Mouse (Mus musculus) forebrain, embryonic 15.5 days (tissue): ENCODE data around the gene Slc5a6. TPM values are rescaled to one million over a fixed set of nuclear protein-coding genes. Genes with fewer than 3 reads are reported as not detected.

ENCODE experiments used
- ATAC-seq: fragments of 200-750 bp; cut with Nextera tagmentation; replicated peaks from 2 replicates; pipeline ENCODE4 v1.8.0; 2017; ENCODE audit warnings: mild to moderate bottlenecking, moderate TSS enrichment, moderate library complexity
- H3K27ac ChIP-seq: fragments of 300-500 bp; sonication (generic); replicated peaks from 2 replicates; pipeline ENCODE4 v1.5.1; 2015; ENCODE audit warnings: mild to moderate bottlenecking, inconsistent platforms
- H3K27me3 ChIP-seq: fragments of 300-500 bp; sonication (generic); 2 replicates; pipeline ENCODE4 v1.6.1; 2015; ENCODE audit warnings: inconsistent platforms
- H3K36me3 ChIP-seq: fragments of 300-500 bp; sonication (generic); 2 replicates; pipeline ENCODE4 v1.6.1; 2015; ENCODE audit warnings: mild to moderate bottlenecking, inconsistent platforms
- H3K4me1 ChIP-seq: fragments of 300-500 bp; sonication (generic); 2 replicates; pipeline ENCODE4 v1.6.1; 2015; ENCODE audit warnings: inconsistent platforms
- H3K4me2 ChIP-seq: fragments of 300-500 bp; sonication (generic); replicated peaks from 2 replicates; pipeline ENCODE4 v1.6.1; 2015; ENCODE audit warnings: mild to moderate bottlenecking, inconsistent platforms
- H3K4me3 ChIP-seq: fragments of 300-500 bp; sonication (generic); 2 replicates; pipeline ENCODE4 v1.5.1; 2015; ENCODE audit warnings: mild to moderate bottlenecking, inconsistent platforms
- H3K9ac ChIP-seq: fragments of 300-500 bp; sonication (generic); replicated peaks from 2 replicates; pipeline ENCODE4 v1.6.1; 2015; ENCODE audit warnings: mild to moderate bottlenecking, inconsistent platforms
- H3K9me3 ChIP-seq: fragments of 300-500 bp; sonication (generic); 2 replicates; pipeline ENCODE4 v1.6.1; 2016; ENCODE audit warnings: inconsistent platforms
- WGBS: fragments of 180-500 bp; shearing (Covaris S2); methylation state at CpG from one replicate; pipeline ENCODE4 v1.1.7; 2015; ENCODE audit warnings: mixed read lengths; 5-methylcytosine and 5-hydroxymethylcytosine counted together
- polyA plus RNA-seq: library from polyadenylated mRNA; unstranded; fragments of >200 nt; fragmentation: Nextera tagmentation; extraction: Ambion mirVana; gene quantifications from 2 replicates; pipeline ENCODE4 v1.2.1, GENCODE M21; 2015

Slc5a6 gene
- polyA plus RNA-seq, 1 experiment from 2014 or later, result 16.0 TPM

- H3K9ac ChIP-seq, result no peak overlapping the region
- H3K27me3 ChIP-seq, result no peaks in the 10 kb centered on the region
- peaks cover 2% of the 10 kb centered on the region for H3K36me3 ChIP-seq
- 0 out of 2 replicates have a peak, but pooled peaks have one; percentile 12 for ATAC-seq
- H3K4me1 ChIP-seq, result no peaks in the 10 kb centered on the region; the same call in 1 of the 2 replicates
- H3K4me2 ChIP-seq, result no peak overlapping the region
- H3K27ac ChIP-seq, result no peak overlapping the region
- H3K4me3 ChIP-seq, result no peak overlapping the region
- 38% methylated on average over 12 of the region's 12 CpGs for WGBS
- H3K9me3 ChIP-seq, result no peaks in the 10 kb centered on the region
Measured at GRCm38 (mm10) chr5:31082935-31083625, 34.4 kb upstream of the Slc5a6 start.

- Histone ChIP-seq H3K36me3 (peaks cover 8% of the 10 kb centered on the region), H3K27me3 (no peaks in the 10 kb centered on the region), H3K9ac (no peak overlapping the region), H3K4me1 (no peaks in the 10 kb centered on the region; the same call in 1 of the 2 replicates), H3K4me2 (no peak overlapping the region), H3K4me3 (no peak overlapping the region), H3K9me3 (no peaks in the 10 kb centered on the region), H3K27ac (no peak overlapping the region)
- ATAC-seq, result peak; percentile 47; the same call in 1 of the 2 replicates
- 14% methylated on average over 5 of the region's 5 CpGs for WGBS
Measured at GRCm38 (mm10) chr5:31082355-31082754, 33.6 kb upstream of the Slc5a6 start.

DNA sequence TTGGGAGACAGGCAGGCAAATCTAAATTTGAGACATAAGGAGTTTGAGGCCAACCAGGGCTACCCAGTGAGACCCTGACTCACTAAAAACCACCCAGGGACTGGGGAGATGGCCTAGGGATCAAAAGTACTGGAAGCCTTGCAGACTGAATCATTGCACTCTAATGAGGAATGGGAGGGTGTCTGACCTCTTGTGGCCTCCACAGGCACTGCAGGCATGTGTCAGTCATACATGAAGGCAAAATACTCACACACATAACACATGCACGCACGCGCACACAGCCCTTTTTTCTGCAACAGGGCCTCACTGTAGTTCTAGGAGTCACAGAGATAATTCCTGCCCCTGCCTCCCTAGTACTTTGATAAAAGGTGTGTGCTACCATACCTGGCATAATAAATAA is 32.7 kb upstream of the Slc5a6 start:
- H3K27me3 ChIP-seq, result no peaks in the 10 kb centered on the region
- peaks cover 15% of the 10 kb centered on the region for H3K36me3 ChIP-seq
- H3K9ac ChIP-seq, result no peak overlapping the region
- no peak for ATAC-seq
- H3K4me3 ChIP-seq, result no peak overlapping the region
- no peaks in the 10 kb centered on the region; the same call in 1 of the 2 replicates for H3K4me1 ChIP-seq
- 72% methylated on average over 3 of the region's 3 CpGs for WGBS
- no peak overlapping the region for H3K4me2 ChIP-seq
- H3K9me3 ChIP-seq, result no peaks in the 10 kb centered on the region
- no peak overlapping the region for H3K27ac ChIP-seq

GRCm38 (mm10) chr5:31080795-31081164 is 32.1 kb upstream of the Slc5a6 start:
- Histone ChIP-seq H3K27me3 (no peaks in the 10 kb centered on the region), H3K27ac (no peak overlapping the region), H3K9ac (no peak overlapping the region), H3K36me3 (peaks cover 21% of the 10 kb centered on the region), H3K4me3 (no peak overlapping the region), H3K4me1 (no peaks in the 10 kb centered on the region; the same call in 1 of the 2 replicates), H3K4me2 (no peak overlapping the region), H3K9me3 (no peaks in the 10 kb centered on the region)
- ATAC-seq, result no peak
- WGBS, result 78% methylated on average over 3 of the region's 3 CpGs

- H3K9me3 ChIP-seq, result no peaks in the 10 kb centered on the region
- H3K36me3 ChIP-seq, result peaks cover 26% of the 10 kb centered on the region
- no peak for ATAC-seq
- H3K4me3 ChIP-seq, result no peak overlapping the region
- H3K4me2 ChIP-seq, result no peak overlapping the region
- no peaks in the 10 kb centered on the region for H3K27me3 ChIP-seq
- 79% methylated on average over 13 of the region's 13 CpGs for WGBS
- H3K9ac ChIP-seq, result no peak overlapping the region
- H3K4me1 ChIP-seq, result no peaks in the 10 kb centered on the region; the same call in 1 of the 2 replicates
- no peak overlapping the region for H3K27ac ChIP-seq
Measured at GRCm38 (mm10) chr5:31080059-31080794, 31.5 kb upstream of the Slc5a6 start.

DNA sequence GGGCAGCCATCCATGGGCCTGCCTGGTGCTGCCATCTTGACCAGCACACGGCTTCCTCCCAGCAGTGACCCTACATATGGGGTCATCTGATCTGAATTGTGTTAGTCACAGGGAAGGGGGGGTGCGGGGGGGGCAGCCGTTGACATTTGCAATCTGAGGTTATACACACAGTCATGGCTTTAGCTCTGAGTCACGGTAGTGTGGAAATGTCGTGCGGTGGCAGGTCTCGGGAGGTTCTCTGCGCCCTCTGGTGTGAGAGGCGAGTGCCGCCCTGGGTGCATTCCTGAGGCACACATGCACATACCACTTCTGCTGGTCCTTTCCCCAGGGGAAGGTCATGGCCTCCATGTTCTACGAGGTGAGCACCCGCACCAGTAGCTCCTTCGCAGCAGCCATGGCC is 27.6 kb upstream of the Slc5a6 start:
- no peak for ATAC-seq
- Histone ChIP-seq H3K36me3 (peaks cover 62% of the 10 kb centered on the region), H3K27ac (no peak overlapping the region), H3K9me3 (no peaks in the 10 kb centered on the region), H3K9ac (no peak overlapping the region), H3K4me3 (no peak overlapping the region), H3K4me2 (no peak overlapping the region), H3K27me3 (no peaks in the 10 kb centered on the region), H3K4me1 (no peaks in the 10 kb centered on the region)
- 92% methylated on average over 13 of the region's 13 CpGs for WGBS

DNA sequence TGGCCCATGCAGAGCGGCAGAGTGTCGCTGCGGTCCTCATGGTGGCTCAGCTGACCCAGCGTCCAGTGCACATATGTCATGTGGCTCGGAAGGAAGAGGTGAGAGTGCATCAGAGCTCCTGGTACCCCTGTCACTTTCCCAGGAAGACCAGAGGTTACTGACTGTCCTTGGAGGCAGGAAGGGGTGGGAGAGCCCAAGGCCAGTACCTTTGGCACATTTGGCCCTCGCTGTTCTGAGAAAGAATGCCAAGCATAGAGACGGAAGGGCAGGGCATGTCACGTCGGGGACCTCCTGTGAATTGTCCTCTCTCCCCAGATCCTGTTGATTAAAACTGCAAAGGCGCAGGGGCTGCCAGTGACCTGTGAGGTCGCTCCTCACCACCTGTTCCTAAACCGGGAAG is 24.5 kb upstream of the Slc5a6 start:
- no peak for ATAC-seq
- H3K4me3 ChIP-seq, result no peak overlapping the region
- no peaks in the 10 kb centered on the region for H3K27me3 ChIP-seq
- peaks cover 92% of the 10 kb centered on the region for H3K36me3 ChIP-seq
- H3K9ac ChIP-seq, result no peak overlapping the region
- WGBS, result 93% methylated on average over 12 of the region's 12 CpGs
- no peaks in the 10 kb centered on the region for H3K9me3 ChIP-seq
- no peak overlapping the region for H3K27ac ChIP-seq
- no peaks in the 10 kb centered on the region for H3K4me1 ChIP-seq
- no peak overlapping the region for H3K4me2 ChIP-seq

- H3K4me1 ChIP-seq, result no peaks in the 10 kb centered on the region
- 92% methylated on average over 11 of the region's 11 CpGs for WGBS
- H3K27me3 ChIP-seq, result no peaks in the 10 kb centered on the region
- no peak overlapping the region for H3K4me2 ChIP-seq
- H3K9ac ChIP-seq, result no peak overlapping the region
- no peaks in the 10 kb centered on the region for H3K9me3 ChIP-seq
- H3K36me3 ChIP-seq, result peaks cover 93% of the 10 kb centered on the region
- no peak overlapping the region for H3K4me3 ChIP-seq
- no peak overlapping the region for H3K27ac ChIP-seq
- ATAC-seq, result no peak
Measured at GRCm38 (mm10) chr5:31071821-31072220, 23.1 kb upstream of the Slc5a6 start.

DNA sequence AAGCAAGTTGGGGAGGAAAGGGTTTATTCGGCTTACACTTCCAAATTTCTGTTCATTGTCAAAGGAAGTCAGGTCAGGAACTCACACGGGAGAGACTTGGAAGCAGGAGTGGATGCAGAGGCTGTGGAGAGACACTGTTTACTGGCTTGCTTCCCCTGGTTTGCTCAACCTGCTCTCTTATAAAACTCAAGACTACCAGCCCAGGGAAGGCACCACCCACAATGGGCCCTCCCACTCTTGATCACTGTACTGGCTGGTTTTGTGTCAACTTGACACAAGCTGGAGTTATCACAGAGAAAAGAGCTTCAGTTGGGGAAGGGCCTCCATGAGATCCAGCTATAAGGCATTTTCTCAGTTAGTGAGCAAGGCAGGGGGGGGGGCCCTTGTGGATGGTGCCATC is 22.3 kb upstream of the Slc5a6 start:
- no peak overlapping the region for H3K4me2 ChIP-seq
- ATAC-seq, result no peak
- peaks cover 94% of the 10 kb centered on the region for H3K36me3 ChIP-seq
- H3K4me1 ChIP-seq, result no peaks in the 10 kb centered on the region
- no peak overlapping the region for H3K9ac ChIP-seq
- no peak overlapping the region for H3K4me3 ChIP-seq
- WGBS, result 87% methylated on average over 2 of the region's 2 CpGs
- no peaks in the 10 kb centered on the region for H3K27me3 ChIP-seq
- no peak overlapping the region for H3K27ac ChIP-seq
- H3K9me3 ChIP-seq, result no peaks in the 10 kb centered on the region

GRCm38 (mm10) chr5:31069810-31070209 is 21.1 kb upstream of the Slc5a6 start:
- H3K4me2 ChIP-seq, result no peak overlapping the region
- no peaks in the 10 kb centered on the region for H3K27me3 ChIP-seq
- H3K36me3 ChIP-seq, result peaks cover 88% of the 10 kb centered on the region
- 95% methylated on average over 3 of the region's 3 CpGs for WGBS
- ATAC-seq, result no peak
- H3K4me1 ChIP-seq, result no peaks in the 10 kb centered on the region
- no peaks in the 10 kb centered on the region for H3K9me3 ChIP-seq
- H3K9ac ChIP-seq, result no peak overlapping the region
- H3K4me3 ChIP-seq, result no peak overlapping the region
- H3K27ac ChIP-seq, result no peak overlapping the region

DNA sequence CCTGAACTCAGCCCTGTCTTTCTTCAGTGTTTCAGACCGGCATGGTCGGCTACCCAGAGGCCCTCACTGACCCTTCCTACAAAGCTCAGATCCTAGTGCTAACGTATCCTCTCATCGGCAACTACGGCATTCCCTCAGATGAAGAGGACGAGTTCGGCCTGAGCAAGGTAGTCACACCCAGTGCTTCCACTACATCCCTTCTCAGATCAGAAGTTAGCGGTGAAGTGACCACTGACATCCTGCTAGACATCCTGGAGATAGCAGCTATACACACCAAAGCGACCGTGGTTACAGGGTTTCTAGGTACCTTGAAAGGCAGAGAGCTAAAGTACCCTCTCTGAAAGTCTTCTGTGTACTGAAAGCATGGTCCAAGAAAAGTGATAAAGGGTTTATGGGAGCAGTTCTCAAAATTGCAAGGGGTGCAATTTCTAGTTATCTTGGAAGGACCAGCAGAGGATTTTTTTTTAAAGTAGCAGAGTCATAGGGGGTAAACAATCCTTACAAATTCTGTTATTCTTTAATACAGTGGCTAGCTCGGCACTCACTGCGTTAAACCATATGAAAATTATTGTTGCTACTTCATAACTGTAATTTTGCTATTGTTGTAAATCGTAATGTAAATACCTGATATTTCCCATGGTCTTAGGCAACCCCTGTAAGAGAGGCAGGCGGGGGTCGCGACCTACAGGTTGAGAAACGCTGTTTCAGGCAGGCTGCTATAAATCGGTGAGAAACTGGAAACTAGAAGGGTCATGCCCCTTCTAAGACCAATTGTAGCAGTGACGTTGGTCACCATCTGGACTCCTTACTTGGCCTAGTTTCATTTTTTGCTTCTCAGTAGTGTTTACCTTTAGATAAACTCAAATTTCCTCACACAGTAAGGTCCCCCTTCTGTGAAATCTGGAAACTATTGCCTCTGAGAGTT is 6.8 kb upstream of the Slc5a6 start:
- Histone ChIP-seq H3K27ac (0 out of 2 replicates have a peak overlapping the region, but pooled peaks have one; percentile 59), H3K27me3 (no peaks in the 10 kb centered on the region), H3K4me1 (peaks cover 16% of the 10 kb centered on the region), H3K4me3 (peak overlapping the region; percentile 77), H3K9me3 (no peaks in the 10 kb centered on the region), H3K36me3 (peaks cover 14% of the 10 kb centered on the region), H3K9ac (peak overlapping the region; percentile 69), H3K4me2 (peak overlapping the region; percentile 93)
- 25% methylated on average over 19 of the region's 19 CpGs for WGBS
- ATAC-seq, result no peak
